Mouse (Mus musculus): ENCODE measurements around the gene Epn2. TPM values are rescaled to one million over a fixed set of nuclear protein-coding genes. Genes with fewer than 3 reads are reported as not detected.

The Epn2 gene
- polyA plus RNA-seq, 1 experiment from 2014 or later, result 25.5 TPM

GRCm38 (mm10) chr11:61485541-61486457, 93.7 kb downstream of the Epn2 start:
- peaks cover 31% of the 10 kb centered on the region for H3K36me3 ChIP-seq

GRCm38 (mm10) chr11:61484613-61485540, 94.6 kb downstream of the Epn2 start, which contains the start of gene Mfap4:
TSS of gene Mfap4 (plus strand) at chr11:61485431.
- Histone ChIP-seq H3K27ac (peak within 1 kb of the TSS; percentile 97), H3K4me2 (peak within 1 kb of the TSS; percentile 58), H3K4me3 (replicated peaks) (peak within 1 kb of the TSS; percentile 40), H3K9ac (peak within 1 kb of the TSS; percentile 39), H3K9me3 (replicated peaks) (no peaks in the 10 kb centered on the region), H3K36me3 (peaks cover 22% of the 10 kb centered on the region), H3K4me1 (peaks cover 67% of the 10 kb centered on the region), H3K27me3 (no peaks in the 10 kb centered on the region)
- ATAC-seq (replicated peaks; ENCODE audit: low FRiP score), result peak; percentile 92
- WGBS, result 12% methylated on average over 20 of the region's 20 CpGs

More at GRCm38 (mm10) chr11:61485541-61486457, 93.7 kb downstream of the Epn2 start:
- peak overlapping the region; percentile 97 for H3K27ac ChIP-seq
- H3K4me2 ChIP-seq, result peak overlapping the region; percentile 58
- peak overlapping the region; percentile 40 for H3K4me3 ChIP-seq (replicated peaks)
- WGBS, result 32% methylated on average over 22 of the region's 22 CpGs
- peak overlapping the region; percentile 39 for H3K9ac ChIP-seq
- no peak for ATAC-seq (replicated peaks; ENCODE audit: low FRiP score)
- H3K9me3 ChIP-seq (replicated peaks), result no peaks in the 10 kb centered on the region
- H3K4me1 ChIP-seq, result peaks cover 74% of the 10 kb centered on the region
- H3K27me3 ChIP-seq, result no peaks in the 10 kb centered on the region

GRCm38 (mm10) chr11:61484256-61484612, 95.3 kb downstream of the Epn2 start:
- Histone ChIP-seq H3K4me3 (replicated peaks) (peak overlapping the region; percentile 40; the same call in 1 of the 2 replicates), H3K9me3 (replicated peaks) (no peaks in the 10 kb centered on the region), H3K36me3 (peaks cover 16% of the 10 kb centered on the region), H3K27ac (peak overlapping the region; percentile 97), H3K27me3 (no peaks in the 10 kb centered on the region), H3K4me2 (peak overlapping the region; percentile 58), H3K9ac (no peak overlapping the region), H3K4me1 (peaks cover 61% of the 10 kb centered on the region)
- WGBS, result 18% methylated on average over 10 of the region's 10 CpGs
- no peak for ATAC-seq (replicated peaks; ENCODE audit: low FRiP score)

- Histone ChIP-seq H3K4me1 (peaks cover 61% of the 10 kb centered on the region), H3K9me3 (replicated peaks) (no peaks in the 10 kb centered on the region), H3K9ac (no peak overlapping the region), H3K4me2 (no peak overlapping the region), H3K4me3 (replicated peaks) (no peak overlapping the region), H3K27ac (peak overlapping the region; percentile 97), H3K36me3 (peaks cover 7% of the 10 kb centered on the region), H3K27me3 (no peaks in the 10 kb centered on the region)
- 74% methylated on average over 13 of the region's 13 CpGs for WGBS
- ATAC-seq (replicated peaks; ENCODE audit: low FRiP score), result no peak
Observed at GRCm38 (mm10) chr11:61483226-61483845, 96.2 kb downstream of the Epn2 start.

- H3K27ac ChIP-seq, result no peak overlapping the region
- no peaks in the 10 kb centered on the region for H3K9me3 ChIP-seq (replicated peaks)
- H3K4me1 ChIP-seq, result peaks cover 56% of the 10 kb centered on the region
- WGBS, result 59% methylated on average over 9 of the region's 9 CpGs
- H3K9ac ChIP-seq, result no peak overlapping the region
- H3K27me3 ChIP-seq, result no peaks in the 10 kb centered on the region
- no peak overlapping the region for H3K4me2 ChIP-seq
- no peak overlapping the region for H3K4me3 ChIP-seq (replicated peaks)
- no peak for ATAC-seq (replicated peaks; ENCODE audit: low FRiP score)
- H3K36me3 ChIP-seq, result no peaks in the 10 kb centered on the region
Observed at GRCm38 (mm10) chr11:61481239-61482090, 98.0 kb downstream of the Epn2 start.

- no peaks in the 10 kb centered on the region for H3K36me3 ChIP-seq
- H3K4me2 ChIP-seq, result no peak overlapping the region
- 85% methylated on average over 4 of the region's 4 CpGs for WGBS
- H3K4me3 ChIP-seq (replicated peaks), result no peak overlapping the region
- H3K9ac ChIP-seq, result no peak overlapping the region
- ATAC-seq (replicated peaks; ENCODE audit: low FRiP score), result no peak
- peaks cover 29% of the 10 kb centered on the region for H3K4me1 ChIP-seq
- H3K27me3 ChIP-seq, result no peaks in the 10 kb centered on the region
- no peak overlapping the region for H3K27ac ChIP-seq
- no peaks in the 10 kb centered on the region for H3K9me3 ChIP-seq (replicated peaks)
Observed at GRCm38 (mm10) chr11:61478788-61479187, 100.7 kb downstream of the Epn2 start.

- 36% methylated on average over 17 of the region's 17 CpGs for WGBS
- Histone ChIP-seq H3K9ac (no peak overlapping the region), H3K27me3 (no peaks in the 10 kb centered on the region), H3K36me3 (no peaks in the 10 kb centered on the region), H3K9me3 (replicated peaks) (no peaks in the 10 kb centered on the region), H3K4me3 (replicated peaks) (peak overlapping the region; percentile 28), H3K4me2 (peak overlapping the region; percentile 60), H3K27ac (peak overlapping the region; percentile 82), H3K4me1 (peaks cover 21% of the 10 kb centered on the region)
- ATAC-seq (replicated peaks; ENCODE audit: low FRiP score), result no peak
Observed at GRCm38 (mm10) chr11:61477566-61478508, 101.7 kb downstream of the Epn2 start.

- Histone ChIP-seq H3K36me3 (no peaks in the 10 kb centered on the region), H3K9ac (no peak overlapping the region), H3K4me3 (replicated peaks) (peak overlapping the region; percentile 28), H3K9me3 (replicated peaks) (no peaks in the 10 kb centered on the region), H3K4me1 (peaks cover 20% of the 10 kb centered on the region), H3K27me3 (no peaks in the 10 kb centered on the region), H3K4me2 (peak overlapping the region; percentile 60), H3K27ac (peak overlapping the region; percentile 82)
- no peak; the same call in 1 of the 2 replicates for ATAC-seq (replicated peaks; ENCODE audit: low FRiP score)
- WGBS, result 39% methylated on average over 12 of the region's 12 CpGs
Observed at GRCm38 (mm10) chr11:61476786-61477382, 102.6 kb downstream of the Epn2 start.

GRCm38 (mm10) chr11:61473630-61474029, 105.9 kb downstream of the Epn2 start:
- ATAC-seq (replicated peaks; ENCODE audit: low FRiP score), result no peak
- WGBS, result 50% methylated on average over 4 of the region's 4 CpGs
- peaks cover 17% of the 10 kb centered on the region; the same call in 1 of the 2 replicates for H3K4me1 ChIP-seq
- no peak overlapping the region for H3K27ac ChIP-seq
- no peak overlapping the region for H3K4me3 ChIP-seq (replicated peaks)
- H3K4me2 ChIP-seq, result no peak overlapping the region
- H3K9ac ChIP-seq, result no peak overlapping the region
- no peaks in the 10 kb centered on the region for H3K36me3 ChIP-seq
- no peaks in the 10 kb centered on the region for H3K27me3 ChIP-seq
- no peaks in the 10 kb centered on the region for H3K9me3 ChIP-seq (replicated peaks)

- no peaks in the 10 kb centered on the region for H3K36me3 ChIP-seq
- no peak overlapping the region for H3K27ac ChIP-seq
- 0 out of 2 replicates have a peak, but pooled peaks cover 4% of the 10 kb centered on the region for H3K4me1 ChIP-seq
- H3K4me3 ChIP-seq (replicated peaks), result no peak overlapping the region
- H3K4me2 ChIP-seq, result no peak overlapping the region
- H3K9ac ChIP-seq, result no peak overlapping the region
- no peak for ATAC-seq (replicated peaks; ENCODE audit: low FRiP score)
- H3K27me3 ChIP-seq, result no peaks in the 10 kb centered on the region
- H3K9me3 ChIP-seq (replicated peaks), result no peaks in the 10 kb centered on the region
Observed at GRCm38 (mm10) chr11:61470880-61471279, 108.6 kb downstream of the Epn2 start.

Data from kidney, embryonic 15.5 days (tissue).